In genomic region chr5:129846752-129847557, GRCm38 (mm10) we compare ENCODE assay signal across 8 mouse cellular contexts. TPM values are rescaled to one million over a fixed set of nuclear protein-coding genes. Genes with fewer than 3 reads are reported as not detected.
DNase-seq lines count a peak whose midpoint lies in the region; ATAC-seq and TF ChIP-seq lines count a peak whose summit lies in the region.

Gene Sumf2 (plus strand): TSS chr5:129846986.

- 16% methylated on average over 22 of the region's 22 CpGs for WGBS in forebrain, embryonic 10.5 days
- WGBS in heart, embryonic 15.5 days = 7% methylated on average over 22 of the region's 22 CpGs
- WGBS in liver, embryonic 14.5 days (ENCODE audit: insufficient replicate concordance) = 6% methylated on average over 22 of the region's 22 CpGs
- WGBS in neural tube, embryonic 11.5 days = 14% methylated on average over 22 of the region's 22 CpGs
- 4% methylated on average over 22 of the region's 22 CpGs for WGBS in stomach, postnatal 0 days

- ATAC-seq in heart, embryonic 15.5 days (replicated peaks; ENCODE audit: insufficient number of reproducible peaks, insufficient read depth, low FRiP score, low read depth) = peak; percentile 100
- ATAC-seq in liver, embryonic 14.5 days (ENCODE audit: insufficient read depth) = peak; percentile 98
- peak; percentile 96 for ATAC-seq in neural tube, embryonic 11.5 days (ENCODE audit: insufficient read depth, low FRiP score, low TSS enrichment)
- peak; percentile 99 for ATAC-seq in stomach, postnatal 0 days (ENCODE audit: low FRiP score, low TSS enrichment)

- no peaks in the 10 kb centered on the region for H3K27me3 ChIP-seq in forebrain, embryonic 10.5 days (ENCODE audit: poor library complexity, severe bottlenecking)
- H3K27me3 ChIP-seq in heart, embryonic 15.5 days = no peaks in the 10 kb centered on the region
- no peaks in the 10 kb centered on the region for H3K27me3 ChIP-seq in liver, embryonic 14.5 days (ENCODE audit: control insufficient read depth, insufficient read depth, low read length)
- no peaks in the 10 kb centered on the region for H3K27me3 ChIP-seq in neural tube, embryonic 11.5 days (ENCODE audit: control insufficient read depth, insufficient read depth, low read length)
- H3K27me3 ChIP-seq in stomach, postnatal 0 days (ENCODE audit: control insufficient read depth, insufficient read depth, low read length) = no peaks in the 10 kb centered on the region

- peak within 1 kb of the TSS; percentile 87 for H3K27ac ChIP-seq in forebrain, embryonic 10.5 days
- peak within 1 kb of the TSS; percentile 79 for H3K27ac ChIP-seq in heart, embryonic 15.5 days
- peak within 1 kb of the TSS; percentile 68 for H3K27ac ChIP-seq in liver, embryonic 14.5 days
- peak within 1 kb of the TSS; percentile 9; the same call in 1 of the 2 replicates for H3K27ac ChIP-seq in neural tube, embryonic 11.5 days (ENCODE audit: low read depth, low read length)
- H3K27ac ChIP-seq in stomach, postnatal 0 days (replicated peaks) = no peak within 1 kb of the TSS; the same call in 1 of the 2 replicates

- peak; percentile 94 to 95 for DNase-seq in CD8-positive naive resting alpha-beta T cell, adult 2 months (ENCODE audit: low read depth in 2 of 2, low spot score in 2 of 2)
- DNase-seq in c-Kit-positive CD71-negative TER-119-negative erythroid progenitor cells, embryonic 14.5 days (ENCODE audit: low read depth) = peak; percentile 95
- DNase-seq in forebrain, embryonic 10.5 days (ENCODE audit: extremely low spot score, low spot score) = peak; percentile 95
- peak; percentile 95 to 97 for DNase-seq in kidney, postnatal 25 days
- DNase-seq in liver, embryonic 14.5 days (ENCODE audit: low read depth in 3 of 3, low spot score in 3 of 3) = peak; percentile 89 to 93 (median 91)
- peak; percentile 96 for DNase-seq in neural tube, embryonic 11.5 days (ENCODE audit: low spot score)
- DNase-seq in stomach, postnatal 0 days (ENCODE audit: low spot score) = peak; percentile 96

- H3K4me1 ChIP-seq in forebrain, embryonic 10.5 days = peaks cover 11% of the 10 kb centered on the region
- peaks cover 14% of the 10 kb centered on the region for H3K4me1 ChIP-seq in heart, embryonic 15.5 days (replicated peaks)
- peaks cover 3 to 5% of the 10 kb centered on the region in 2 experiments for H3K4me1 ChIP-seq in liver, embryonic 14.5 days (replicated peaks; ENCODE audit: control insufficient read depth in 2 of 2, insufficient read depth in 2 of 2, low read length in 1 of 2)
- peaks cover 3% of the 10 kb centered on the region; the same call in 1 of the 2 replicates for H3K4me1 ChIP-seq in neural tube, embryonic 11.5 days (ENCODE audit: control insufficient read depth, insufficient read depth, low read length)
- no peaks in the 10 kb centered on the region for H3K4me1 ChIP-seq in stomach, postnatal 0 days (replicated peaks; ENCODE audit: control insufficient read depth, insufficient read depth)

- peak within 1 kb of the TSS; percentile 66 for H3K4me2 ChIP-seq in heart, embryonic 15.5 days
- peak within 1 kb of the TSS; percentile 92 for H3K4me2 ChIP-seq in liver, embryonic 14.5 days (ENCODE audit: low read depth)
- peak within 1 kb of the TSS; percentile 64 for H3K4me2 ChIP-seq in neural tube, embryonic 11.5 days (ENCODE audit: low read depth)
- H3K4me2 ChIP-seq in stomach, postnatal 0 days (replicated peaks; ENCODE audit: low read depth) = peak within 1 kb of the TSS; percentile 54

- H3K9ac ChIP-seq in heart, embryonic 15.5 days = peak within 1 kb of the TSS; percentile 72
- H3K9ac ChIP-seq in liver, embryonic 14.5 days (replicated peaks) = peak within 1 kb of the TSS; percentile 83
- H3K9ac ChIP-seq in neural tube, embryonic 11.5 days (ENCODE audit: low read length) = peak within 1 kb of the TSS; percentile 60
- H3K9ac ChIP-seq in stomach, postnatal 0 days (ENCODE audit: low read length) = peak within 1 kb of the TSS; percentile 72

- H3K36me3 ChIP-seq in forebrain, embryonic 10.5 days (replicated peaks) = peaks cover 51% of the 10 kb centered on the region
- peaks cover 26% of the 10 kb centered on the region for H3K36me3 ChIP-seq in heart, embryonic 15.5 days
- H3K36me3 ChIP-seq in liver, embryonic 14.5 days (replicated peaks; ENCODE audit: control insufficient read depth, insufficient read depth, low read depth) = peaks cover 20% of the 10 kb centered on the region
- H3K36me3 ChIP-seq in neural tube, embryonic 11.5 days (ENCODE audit: control insufficient read depth, insufficient read depth, low read length) = peaks cover 7% of the 10 kb centered on the region; the same call in 1 of the 2 replicates
- H3K36me3 ChIP-seq in stomach, postnatal 0 days (ENCODE audit: control insufficient read depth, insufficient read depth, low read length) = peaks cover 12% of the 10 kb centered on the region

- H3K9me3 ChIP-seq in forebrain, embryonic 10.5 days = peaks cover 3% of the 10 kb centered on the region; the same call in 1 of the 2 replicates
- H3K9me3 ChIP-seq in heart, embryonic 15.5 days (replicated peaks) = no peaks in the 10 kb centered on the region
- no peaks in the 10 kb centered on the region for H3K9me3 ChIP-seq in liver, embryonic 14.5 days (ENCODE audit: control insufficient read depth, low read length)
- H3K9me3 ChIP-seq in neural tube, embryonic 11.5 days (ENCODE audit: control insufficient read depth, low read length) = no peaks in the 10 kb centered on the region
- H3K9me3 ChIP-seq in stomach, postnatal 0 days (ENCODE audit: control insufficient read depth, low read length) = no peaks in the 10 kb centered on the region

- peak within 1 kb of the TSS; percentile 66 for H3K4me3 ChIP-seq in forebrain, embryonic 10.5 days
- H3K4me3 ChIP-seq in heart, embryonic 15.5 days = peak within 1 kb of the TSS; percentile 86
- H3K4me3 ChIP-seq in liver, embryonic 14.5 days (ENCODE audit: insufficient read depth in 1 of 2, low read depth in 2 of 2, low read length in 2 of 2) = peak within 1 kb of the TSS; percentile 80 to 91
- peak within 1 kb of the TSS; percentile 49 for H3K4me3 ChIP-seq in neural tube, embryonic 11.5 days (ENCODE audit: low read depth, low read length)
- H3K4me3 ChIP-seq in stomach, postnatal 0 days (ENCODE audit: low read depth, low read length) = peak within 1 kb of the TSS; percentile 69

- TF ChIP-seq EP300 in liver, embryonic 14.5 days (IDR thresholded peaks at IDR 0.05; ENCODE audit: low read depth) = no peak
- TF ChIP-seq EP300 in stomach, postnatal 0 days (optimal IDR thresholded peaks at IDR 0.05) = no peak

- TF ChIP-seq CTCF in liver, embryonic 14.5 days (IDR thresholded peaks at IDR 0.05; ENCODE audit: low read depth) = no peak
- 0 out of 2 replicates have a peak, but pooled peaks have one; percentile 14 for TF ChIP-seq CTCF in stomach, postnatal 0 days (IDR thresholded peaks at IDR 0.05; ENCODE audit: low read depth)

RNA-seq across cellular contexts. Expression of gene Sumf2, which starts in this region (rescaled TPM):
- 42.2 and 46.3 TPM in 2 replicates for polyA plus RNA-seq in forebrain, embryonic 10.5 days (2016; fragmentation: Nextera tagmentation; extraction: Ambion mirVana)
- polyA plus RNA-seq in heart, embryonic 15.5 days (2015; fragmentation: Nextera tagmentation; extraction: Ambion mirVana) = 20.8 and 26.2 TPM in 2 replicates
- polyA plus RNA-seq in liver, embryonic 14.5 days (2012; rRNA removed) = 8.6 and 10.0 TPM in 2 replicates
- 15.0 and 19.1 TPM in 2 replicates for polyA plus RNA-seq in liver, embryonic 14.5 days (2014; fragmentation: Nextera tagmentation; extraction: Ambion mirVana)
- 44.0 and 48.5 TPM in 2 replicates for polyA plus RNA-seq in neural tube, embryonic 11.5 days (2014; fragmentation: Nextera tagmentation; extraction: Ambion mirVana)
- polyA plus RNA-seq in stomach, postnatal 0 days (2015; fragmentation: Nextera tagmentation; extraction: Ambion mirVana) = 24.5 and 27.3 TPM in 2 replicates
